Mouse (Mus musculus): Measurements from ENCODE around the gene Pitpnm1. TPM values are rescaled to one million over a fixed set of nuclear protein-coding genes. Genes with fewer than 3 reads are reported as not detected.

Gene Pitpnm1
- total and polyA plus RNA-seq, 3 experiments: 15.9 to 43.8 (median 34.7) TPM

DNA sequence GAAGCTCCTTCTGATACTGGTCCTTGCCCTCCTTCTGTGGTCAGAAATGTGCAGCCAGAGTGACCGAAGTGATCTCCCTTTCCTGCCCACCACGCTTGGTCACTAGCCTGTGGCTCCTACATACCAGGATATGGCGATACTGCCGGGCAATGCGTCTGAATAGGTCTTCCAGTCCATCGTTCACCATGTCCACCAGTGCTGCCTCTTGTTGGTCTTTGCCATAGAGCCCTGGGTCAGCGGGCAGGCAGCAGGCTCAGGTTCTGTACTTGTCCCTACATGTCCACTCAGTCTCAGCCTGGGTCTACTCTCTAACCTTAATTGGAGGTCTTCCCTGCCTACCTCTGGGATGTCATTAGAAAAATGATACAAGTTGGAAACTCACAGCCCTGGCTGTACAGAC is 41.8 kb upstream of the Pitpnm1 start:
- Histone ChIP-seq H3K36me3 (replicated peaks in 1 of 2; ENCODE audit: control insufficient read depth in 1 of 2, insufficient read depth in 1 of 2, low read length in 1 of 2) (no peaks in the 10 kb centered on the region), H3K27ac (ENCODE audit: insufficient read depth, low read depth) (no peak overlapping the region), H3K9ac (ENCODE audit: insufficient read depth, low read depth) (no peak overlapping the region), H3K4me3 (replicated peaks in 1 of 3; ENCODE audit: low read depth in 2 of 3, low read length in 2 of 3, poor library complexity in 1 of 3) (no peak overlapping the region), H3K9me3 (replicated peaks; ENCODE audit: low read length) (peaks cover 3% of the 10 kb centered on the region), H3K79me2 (replicated peaks; ENCODE audit: control insufficient read depth, extremely low read depth, insufficient read depth, poor library complexity, severe bottlenecking) (no peaks in the 10 kb centered on the region), H3K4me1 (ENCODE audit: control insufficient read depth in 1 of 2, insufficient read depth in 2 of 2) (peaks cover 23 to 30% of the 10 kb centered on the region in 2 experiments), H3K4me2 (ENCODE audit: insufficient read depth, low read depth, poor library complexity, severe bottlenecking) (no peak overlapping the region), H3K27me3 (replicated peaks) (no peaks in the 10 kb centered on the region)
- TF ChIP-seq RCOR1 (conservative IDR thresholded peaks at IDR 0.05; ENCODE audit: low read depth, low read length) (no peak), MAFK (IDR thresholded peaks at IDR 0.05; ENCODE audit: insufficient replicate concordance, low read length) (no peak), CTCF (conservative IDR thresholded peaks at IDR 0.05 in 1 of 2, IDR thresholded peaks at IDR 0.05 in 1 of 2; ENCODE audit: low read depth in 2 of 2, low read length in 2 of 2) (no peak), KAT2A (IDR thresholded peaks at IDR 0.05; ENCODE audit: insufficient replicate concordance, low read length) (no peak), MXI1 (IDR thresholded peaks at IDR 0.05; ENCODE audit: low read depth, low read length) (no peak), USF2 (conservative IDR thresholded peaks at IDR 0.05; ENCODE audit: low read depth, low read length) (no peak), ZC3H11A (IDR thresholded peaks at IDR 0.05; ENCODE audit: low read depth, low read length) (no peak), GABPA (IDR thresholded peaks at IDR 0.05; ENCODE audit: insufficient replicate concordance, low read depth, low read length) (no peak), MAZ (IDR thresholded peaks at IDR 0.05; ENCODE audit: low read depth, low read length) (no peak), SIN3A (IDR thresholded peaks at IDR 0.05; ENCODE audit: low read length) (no peak), PAX5 (IDR thresholded peaks at IDR 0.05; ENCODE audit: low read length) (no peak), TCF12 (IDR thresholded peaks at IDR 0.05; ENCODE audit: low read depth, low read length) (no peak), UBTF (IDR thresholded peaks at IDR 0.05; ENCODE audit: low read depth, low read length) (no peak), IRF4 (IDR thresholded peaks at IDR 0.05; ENCODE audit: low read depth, low read length) (no peak), ETS1 (conservative IDR thresholded peaks at IDR 0.05; ENCODE audit: low read depth, low read length) (no peak)
- in situ Hi-C loops (cut with MboI; ENCODE audit: low pct_ligation_motif_present, low pct_unique_long_range_greater_than_20kb, low sequenced_read_pairs): no loop called here
- DNase-seq (ENCODE audit: extremely low read depth): no peak
- dilution Hi-C loops (cut with MboI; ENCODE audit: extremely low pct_ligation_motif_present, extremely low pct_unique_long_range_greater_than_20kb, low sequenced_read_pairs): no loop called here

DNA sequence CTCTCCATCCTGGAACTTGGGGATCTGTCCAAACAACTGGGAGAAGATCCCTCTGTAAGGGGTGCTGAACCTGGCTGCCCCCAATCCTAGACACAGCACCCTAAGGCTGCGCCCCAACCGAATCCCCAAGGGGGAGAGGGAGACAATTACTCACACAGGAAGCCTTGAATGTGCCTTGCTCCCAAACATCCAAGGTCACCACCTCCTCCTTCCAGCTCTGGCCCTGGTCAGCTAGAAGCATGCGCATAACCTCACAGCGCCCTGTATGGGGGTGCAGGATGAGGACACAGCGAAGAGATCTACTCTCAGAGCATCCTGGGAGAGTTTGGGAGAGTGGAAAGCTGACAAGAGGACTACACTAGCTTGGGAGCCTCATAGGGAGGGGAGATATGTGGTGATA is 41.2 kb upstream of the Pitpnm1 start:
- H3K4me3 ChIP-seq (replicated peaks in 1 of 3; ENCODE audit: low read depth in 2 of 3, low read length in 2 of 3, poor library complexity in 1 of 3): no peak overlapping the region
- H3K4me1 ChIP-seq (ENCODE audit: control insufficient read depth in 1 of 2, insufficient read depth in 2 of 2): peaks cover 21 to 25% of the 10 kb centered on the region in 2 experiments
- dilution Hi-C loops (cut with MboI; ENCODE audit: extremely low pct_ligation_motif_present, extremely low pct_unique_long_range_greater_than_20kb, low sequenced_read_pairs) (no loop called here), in situ Hi-C loops (cut with MboI; ENCODE audit: low pct_ligation_motif_present, low pct_unique_long_range_greater_than_20kb, low sequenced_read_pairs) (no loop called here)
- no peaks in the 10 kb centered on the region for H3K79me2 ChIP-seq (replicated peaks; ENCODE audit: control insufficient read depth, extremely low read depth, insufficient read depth, poor library complexity, severe bottlenecking)
- no peak overlapping the region for H3K9ac ChIP-seq (ENCODE audit: insufficient read depth, low read depth)
- no peaks in the 10 kb centered on the region for H3K27me3 ChIP-seq (replicated peaks)
- DNase-seq (ENCODE audit: extremely low read depth): no peak
- H3K36me3 ChIP-seq (replicated peaks in 1 of 2; ENCODE audit: control insufficient read depth in 1 of 2, insufficient read depth in 1 of 2, low read length in 1 of 2): no peaks in the 10 kb centered on the region
- no peak overlapping the region for H3K4me2 ChIP-seq (ENCODE audit: insufficient read depth, low read depth, poor library complexity, severe bottlenecking)
- no peak for TF ChIP-seq HCFC1 (IDR thresholded peaks at IDR 0.05; ENCODE audit: low read depth, low read length)
- H3K27ac ChIP-seq (ENCODE audit: insufficient read depth, low read depth): no peak overlapping the region; the same call in 1 of the 2 replicates
- H3K9me3 ChIP-seq (replicated peaks; ENCODE audit: low read length): peaks cover 3% of the 10 kb centered on the region
